Mouse (Mus musculus): ENCODE results near the gene Iqce. TPM values are rescaled to one million over a fixed set of nuclear protein-coding genes. Genes with fewer than 3 reads are reported as not detected.
A peak's percentile ranks its signal among the peaks of the same experiment; 100 is the strongest.

The Iqce gene
- polyA plus RNA-seq (2012; rRNA removed): 13.4 and 14.8 TPM in 2 replicates

- DNase-seq (ENCODE audit: low read depth): no peak
Measured at GRCm38 (mm10) chr5:140702103-140702513, at the start of gene Iqce. Gene Iqce, minus strand, starts transcription at chr5:140702378.

- DNase-seq (ENCODE audit: low read depth): no peak
Measured at GRCm38 (mm10) chr5:140750925-140751324, 48.7 kb upstream of the Iqce start.

GRCm38 (mm10) chr5:140749062-140749875 is 47.1 kb upstream of the Iqce start:
- no peak for DNase-seq (ENCODE audit: low read depth)

GRCm38 (mm10) chr5:140748425-140748824 is 46.2 kb upstream of the Iqce start:
- no peak for DNase-seq (ENCODE audit: low read depth)

- DNase-seq (ENCODE audit: low read depth): peak; percentile 79
Measured at GRCm38 (mm10) chr5:140743706-140744131, 41.5 kb upstream of the Iqce start.

- DNase-seq (ENCODE audit: low read depth): no peak
Measured at GRCm38 (mm10) chr5:140741877-140742276, 39.7 kb upstream of the Iqce start.

- no peak for DNase-seq (ENCODE audit: low read depth)
Measured at GRCm38 (mm10) chr5:140741040-140741439, 38.9 kb upstream of the Iqce start.

- no peak for DNase-seq (ENCODE audit: low read depth)
Measured at GRCm38 (mm10) chr5:140739813-140740212, 37.6 kb upstream of the Iqce start.

- no peak for DNase-seq (ENCODE audit: low read depth)
Measured at GRCm38 (mm10) chr5:140736166-140736565, 34.0 kb upstream of the Iqce start.

- DNase-seq (ENCODE audit: low read depth): no peak
Measured at GRCm38 (mm10) chr5:140735297-140735696, 33.1 kb upstream of the Iqce start.

GRCm38 (mm10) chr5:140733336-140733735 is 31.2 kb upstream of the Iqce start:
- no peak for DNase-seq (ENCODE audit: low read depth)

GRCm38 (mm10) chr5:140732195-140732594 is 30.0 kb upstream of the Iqce start:
- DNase-seq (ENCODE audit: low read depth): no peak

- DNase-seq (ENCODE audit: low read depth): no peak
Measured at GRCm38 (mm10) chr5:140731040-140731797, 29.0 kb upstream of the Iqce start.

- DNase-seq (ENCODE audit: low read depth): no peak
Measured at GRCm38 (mm10) chr5:140726946-140727740, 25.0 kb upstream of the Iqce start.

GRCm38 (mm10) chr5:140726062-140726839 is 24.1 kb upstream of the Iqce start:
- no peak for DNase-seq (ENCODE audit: low read depth)

GRCm38 (mm10) chr5:140723822-140724221 is 21.6 kb upstream of the Iqce start, which contains the start of gene Amz1:
Gene Amz1, plus strand, starts transcription at chr5:140724127.
- DNase-seq (ENCODE audit: low read depth): no peak

- no peak for DNase-seq (ENCODE audit: low read depth)
Measured at GRCm38 (mm10) chr5:140722121-140722520, 19.9 kb upstream of the Iqce start.

GRCm38 (mm10) chr5:140720773-140721172 is 18.6 kb upstream of the Iqce start:
- DNase-seq (ENCODE audit: low read depth): no peak

- no peak for DNase-seq (ENCODE audit: low read depth)
Measured at GRCm38 (mm10) chr5:140711040-140711439, 8.9 kb upstream of the Iqce start.

- DNase-seq (ENCODE audit: low read depth): peak; percentile 51
Measured at GRCm38 (mm10) chr5:140710315-140710714, 8.1 kb upstream of the Iqce start.

- DNase-seq (ENCODE audit: low read depth): no peak
Measured at GRCm38 (mm10) chr5:140705501-140706171, 3.5 kb upstream of the Iqce start.
